Mouse (Mus musculus) telencephalon, adult 2 months (tissue): ENCODE measurements around the gene Tmem41a.

Source experiments
- DNase-seq: peaks from one replicate; pipeline ENCODE4 v3.0.0-alpha.2; 2011; ENCODE audit warnings: low read depth, low spot score

Tmem41a gene

DNA sequence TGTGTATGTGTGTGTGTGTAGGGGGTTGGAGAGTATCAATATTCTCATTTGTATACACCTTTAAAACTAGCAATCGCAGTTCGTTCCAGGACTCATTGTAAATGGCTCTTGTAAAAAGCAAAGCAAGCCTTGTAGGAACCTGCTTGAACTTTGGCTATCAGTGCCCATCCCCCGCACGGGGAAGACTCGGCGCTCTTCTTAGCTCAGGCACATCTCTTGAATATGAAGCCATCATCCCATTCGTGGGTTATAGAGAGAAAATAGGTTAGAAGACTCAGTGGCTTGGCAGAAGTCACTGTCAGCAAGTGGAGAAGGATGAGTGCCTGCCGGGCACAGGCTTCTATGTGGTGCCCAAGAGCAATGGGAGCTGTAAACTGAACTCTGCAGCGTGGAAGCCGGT, 42.7 kb downstream of the Tmem41a start:
- DNase-seq = no peak

DNA sequence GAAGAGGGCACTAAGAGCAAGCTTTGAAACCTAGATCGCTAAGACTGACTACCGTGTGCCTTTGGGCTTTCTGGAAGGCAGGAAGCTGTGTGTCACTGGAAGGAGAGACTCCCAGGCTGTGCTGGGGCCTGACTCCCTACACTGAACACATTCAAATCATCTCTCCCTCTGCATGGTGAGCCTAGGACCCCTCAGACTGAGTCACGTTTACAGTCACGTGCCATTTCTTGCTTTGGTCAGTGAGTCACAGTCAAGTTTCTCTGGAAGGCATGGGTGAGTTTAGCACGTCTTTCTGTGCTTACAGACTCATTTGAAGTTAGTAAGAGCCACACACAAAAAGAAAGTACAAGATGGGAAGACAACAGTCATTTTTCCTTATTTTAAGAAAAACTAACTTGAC, 46.1 kb downstream of the Tmem41a start:
- no peak for DNase-seq

DNA sequence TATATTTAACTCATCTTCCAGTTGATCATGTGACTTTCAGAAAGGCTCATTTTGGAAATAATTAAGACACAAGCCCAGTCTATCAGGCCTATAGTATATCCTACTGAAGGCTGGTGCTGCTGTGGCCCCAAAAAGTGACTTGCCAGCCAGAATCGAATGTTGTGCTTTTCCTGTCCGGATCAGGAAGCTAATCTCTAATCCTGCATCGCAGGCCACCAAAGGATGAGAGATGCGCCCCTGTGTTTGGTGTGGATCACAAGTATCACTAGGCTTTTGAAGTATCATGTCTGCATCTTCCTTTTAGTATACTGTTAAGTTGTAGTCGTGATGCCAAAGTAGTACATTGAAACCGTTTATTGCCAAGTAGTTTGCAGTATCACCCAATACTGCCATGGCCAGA, 53.5 kb downstream of the Tmem41a start:
- DNase-seq = no peak

DNA sequence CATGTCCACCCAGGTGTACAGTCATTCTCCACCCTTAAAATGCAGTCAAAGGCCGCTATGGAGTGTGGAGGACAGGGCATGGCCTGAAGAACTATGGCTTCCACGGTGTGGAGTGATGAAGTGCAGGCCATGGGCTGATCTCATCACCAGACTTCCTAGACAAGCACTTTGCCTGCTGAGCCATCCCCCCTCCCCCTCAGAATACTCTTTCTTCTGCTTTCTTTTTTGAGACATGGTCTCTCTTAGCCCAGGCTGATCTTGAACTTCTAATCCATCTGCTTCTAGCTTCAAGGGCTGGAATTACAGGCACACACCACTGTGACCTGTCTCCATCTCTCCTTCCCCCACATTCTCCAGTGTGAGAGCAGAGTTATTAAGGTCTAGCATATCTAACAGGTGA, 59.8 kb downstream of the Tmem41a start:
- DNase-seq = no peak
